Mouse (Mus musculus) E14TG2a.4 (cell line): ENCODE measurements around the gene Tac4.

Experiments
- CTCF ChIP-seq: conservative IDR thresholded peaks from 2 replicates; pipeline ENCODE4 v1.5.1; 2014; ENCODE audit warnings: low read length
- POU5F1 ChIP-seq: IDR thresholded peaks from 2 replicates; pipeline ENCODE4 v1.6.1; 2014; ENCODE audit warnings: low read length, borderline replicate concordance

- TF ChIP-seq CTCF (0 out of 2 replicates have a peak, but pooled peaks have one; percentile 8), POU5F1 (no peak)
These were observed 47.7 kb upstream of the Tac4 start for GRCm38 (mm10) chr11:95213607-95214006.
